Comparison of ENCODE assay signal across 21 mouse cellular contexts in genomic region chr12:36030660-36031363, GRCm38 (mm10). TPM values are rescaled to one million over a fixed set of nuclear protein-coding genes. Genes with fewer than 3 reads are reported as not detected.
DNase-seq lines count a peak whose midpoint lies in the region; ATAC-seq and TF ChIP-seq lines count a peak whose summit lies in the region.
"Had no signal": no experiment of that assay in that cellular context is flagged by ENCODE, and none has a peak within 500 bp of the region (broad histone marks: within the 10 kb centered on the region; RNA-seq: fewer than 3 reads in every experiment).

No protein-coding gene starts in this region.

- no peak for TF ChIP-seq CTCF in intestine, postnatal 0 days (IDR thresholded peaks at IDR 0.05; ENCODE audit: low read depth)

- intact Hi-C loops in heart, postnatal 25 days (cut with DNase I) = loop anchor here (10.0 kb wide), 2 partner anchors 496 to 1074 kb away; partner anchors contain the start of genes Ahr and Meox2

- no peak overlapping the region for H3K4me3 ChIP-seq in midbrain, embryonic 11.5 days (ENCODE audit: low read depth, low read length)
- H3K4me3 ChIP-seq in midbrain, embryonic 10.5 days = no peak overlapping the region
- H3K4me3 ChIP-seq in lung, embryonic 15.5 days = no peak overlapping the region
- H3K4me3 ChIP-seq in intestine, postnatal 0 days (ENCODE audit: low read depth, low read length) = no peak overlapping the region
- H3K4me3 ChIP-seq: hindbrain, embryonic 15.5 days had no signal

- no peaks in the 10 kb centered on the region for H3K4me1 ChIP-seq in midbrain, embryonic 11.5 days (ENCODE audit: control insufficient read depth, insufficient read depth, low read length)
- no peaks in the 10 kb centered on the region for H3K4me1 ChIP-seq in midbrain, embryonic 10.5 days
- H3K4me1 ChIP-seq in lung, embryonic 15.5 days = peaks cover 20% of the 10 kb centered on the region
- 0 out of 2 replicates have a peak, but pooled peaks cover 3% of the 10 kb centered on the region for H3K4me1 ChIP-seq in intestine, postnatal 0 days (replicated peaks; ENCODE audit: control insufficient read depth, insufficient read depth, low read length)

- H3K27ac ChIP-seq in midbrain, embryonic 11.5 days (ENCODE audit: low read depth, low read length) = no peak overlapping the region
- no peak overlapping the region for H3K27ac ChIP-seq in midbrain, embryonic 10.5 days (replicated peaks)
- peak overlapping the region; percentile 73 for H3K27ac ChIP-seq in lung, embryonic 15.5 days
- H3K27ac ChIP-seq in intestine, postnatal 0 days (ENCODE audit: low read depth, low read length) = no peak overlapping the region
- H3K27ac ChIP-seq: hindbrain, embryonic 15.5 days; macrophage had no signal

- H3K4me2 ChIP-seq in midbrain, embryonic 11.5 days = no peak overlapping the region
- peak overlapping the region; percentile 12; the same call in 1 of the 2 replicates for H3K4me2 ChIP-seq in lung, embryonic 15.5 days
- H3K4me2 ChIP-seq in intestine, postnatal 0 days (replicated peaks; ENCODE audit: low read depth) = no peak overlapping the region
- H3K4me2 ChIP-seq: hindbrain, embryonic 15.5 days had no signal

- DNase-seq in heart, adult 11 months = peak; percentile 89
- no peak for DNase-seq in heart, postnatal 25 days (ENCODE audit: low spot score)
- peak; percentile 39 for DNase-seq in midbrain, embryonic 11.5 days (ENCODE audit: low spot score, missing footprints)
- no peak for DNase-seq in midbrain, embryonic 10.5 days (ENCODE audit: low spot score)
- DNase-seq in cerebellum, postnatal 10 days = no peak
- DNase-seq: cerebellum, adult 11 months; gastrocnemius, postnatal 36 days; kidney, adult 11 months; kidney, postnatal 14 days; left cerebral cortex, postnatal 4 days; thymus, postnatal 4 days had no signal

- H3K9me3 ChIP-seq in midbrain, embryonic 11.5 days (ENCODE audit: control insufficient read depth, low read length) = no peaks in the 10 kb centered on the region
- peaks cover 4% of the 10 kb centered on the region; the same call in 1 of the 2 replicates for H3K9me3 ChIP-seq in midbrain, embryonic 10.5 days (replicated peaks)
- no peaks in the 10 kb centered on the region for H3K9me3 ChIP-seq in lung, embryonic 15.5 days
- H3K9me3 ChIP-seq in intestine, postnatal 0 days (ENCODE audit: control insufficient read depth) = no peaks in the 10 kb centered on the region
- H3K9me3 ChIP-seq: hindbrain, embryonic 15.5 days had no signal

- 90% methylated on average over 12 of the region's 12 CpGs for WGBS in midbrain, embryonic 11.5 days
- WGBS in midbrain, embryonic 10.5 days = 91% methylated on average over 12 of the region's 12 CpGs
- WGBS in lung, embryonic 15.5 days = 69% methylated on average over 12 of the region's 12 CpGs
- 74% methylated on average over 12 of the region's 12 CpGs for WGBS in intestine, postnatal 0 days

- no peak for ATAC-seq in midbrain, embryonic 11.5 days (ENCODE audit: low FRiP score)
- ATAC-seq in lung, embryonic 15.5 days (ENCODE audit: borderline replicate concordance, extremely low read depth, low FRiP score, low TSS enrichment) = peak; percentile 73; the same call in 1 of the 2 replicates
- peak; percentile 59 for ATAC-seq in megakaryocyte-erythroid progenitor cell, adult 5-6 weeks (replicated peaks; ENCODE audit: low FRiP score, low TSS enrichment, poor library complexity, severe bottlenecking)
- ATAC-seq in intestine, postnatal 0 days = no peak

- H3K36me3 ChIP-seq in midbrain, embryonic 11.5 days (ENCODE audit: control insufficient read depth, insufficient read depth, low read length) = no peaks in the 10 kb centered on the region
- peaks cover 32% of the 10 kb centered on the region for H3K36me3 ChIP-seq in midbrain, embryonic 10.5 days
- H3K36me3 ChIP-seq in lung, embryonic 15.5 days = no peaks in the 10 kb centered on the region
- H3K36me3 ChIP-seq in intestine, postnatal 0 days (ENCODE audit: control insufficient read depth, insufficient read depth) = no peaks in the 10 kb centered on the region
- H3K36me3 ChIP-seq: hindbrain, embryonic 15.5 days had no signal

- no peaks in the 10 kb centered on the region for H3K27me3 ChIP-seq in midbrain, embryonic 11.5 days (ENCODE audit: control insufficient read depth, insufficient read depth, low read length)
- no peaks in the 10 kb centered on the region for H3K27me3 ChIP-seq in midbrain, embryonic 10.5 days (ENCODE audit: low read depth, poor library complexity, severe bottlenecking)
- H3K27me3 ChIP-seq in lung, embryonic 15.5 days = no peaks in the 10 kb centered on the region
- H3K27me3 ChIP-seq in intestine, postnatal 0 days (replicated peaks; ENCODE audit: control insufficient read depth, insufficient read depth, low read length) = no peaks in the 10 kb centered on the region
- H3K27me3 ChIP-seq: CH12.LX; hindbrain, embryonic 15.5 days had no signal

- no peak overlapping the region for H3K9ac ChIP-seq in midbrain, embryonic 11.5 days (ENCODE audit: low read length)
- H3K9ac ChIP-seq in lung, embryonic 15.5 days = no peak overlapping the region
- no peak overlapping the region for H3K9ac ChIP-seq in intestine, postnatal 0 days (ENCODE audit: low read depth, low read length)
- H3K9ac ChIP-seq: hindbrain, embryonic 15.5 days had no signal

RNA-seq across cellular contexts. Expression of gene Tspan13, which starts 11.5 kb away (rescaled TPM):
- 10 to 100 TPM; 44.2 to 57.7 TPM for total RNA-seq in heart, postnatal 25 days (2021)
- polyA plus RNA-seq in midbrain, embryonic 11.5 days (2014; fragmentation: Nextera tagmentation; extraction: Ambion mirVana) = 182 and 213 TPM in 2 replicates
- 198 and 207 TPM in 2 replicates for polyA plus RNA-seq in midbrain, embryonic 10.5 days (2016; fragmentation: Nextera tagmentation; extraction: Ambion mirVana)
- 122 and 131 TPM in 2 replicates for polyA plus RNA-seq in lung, embryonic 15.5 days (2015; fragmentation: Nextera tagmentation; extraction: Ambion mirVana)
- total RNA-seq in megakaryocyte-erythroid progenitor cell, adult 5-6 weeks (2014; fragmentation: Nextera tagmentation) = 126 and 142 TPM in 2 replicates
- 108 and 141 TPM in 2 replicates for total RNA-seq in megakaryocyte-erythroid progenitor cell, adult 5-6 weeks (2017)
- 499 and 565 TPM in 2 replicates for polyA plus RNA-seq in intestine, postnatal 0 days (2015; fragmentation: Nextera tagmentation; extraction: Ambion mirVana)

RNA-seq across cellular contexts. Expression of gene Agr2, which starts 38.1 kb away (rescaled TPM):
- not detected for total RNA-seq in heart, postnatal 25 days (2021)
- not detected in 2 replicates for polyA plus RNA-seq in midbrain, embryonic 11.5 days (2014; fragmentation: Nextera tagmentation; extraction: Ambion mirVana)
- polyA plus RNA-seq in midbrain, embryonic 10.5 days (2016; fragmentation: Nextera tagmentation; extraction: Ambion mirVana) = 0.40 TPM in 1 of 2 replicates, not detected in the other
- polyA plus RNA-seq in lung, embryonic 15.5 days (2015; fragmentation: Nextera tagmentation; extraction: Ambion mirVana) = 2.6 and 3.2 TPM in 2 replicates
- total RNA-seq in megakaryocyte-erythroid progenitor cell, adult 5-6 weeks (2014; fragmentation: Nextera tagmentation) = not detected in 2 replicates
- total RNA-seq in megakaryocyte-erythroid progenitor cell, adult 5-6 weeks (2017) = not detected in 2 replicates
- polyA plus RNA-seq in intestine, postnatal 0 days (2015; fragmentation: Nextera tagmentation; extraction: Ambion mirVana) = 438 and 502 TPM in 2 replicates
- total RNA-seq: adrenal gland, postnatal 4 days; CH12.LX; gastrocnemius, postnatal 36 days; layer of hippocampus, postnatal 14 days; left cerebral cortex, postnatal 4 days had no signal
- polyA plus RNA-seq: forebrain, embryonic 11.5 days; macrophage; spleen, adult 2 months had no signal

Comparison
In these comparisons a context has a peak if more than half of its experiments do, and no peak if none do; other contexts are left out.
1. DNase-seq: peak in heart, adult 11 months (single experiment) and midbrain, embryonic 11.5 days (single experiment); none in heart, postnatal 25 days (single experiment), midbrain, embryonic 10.5 days (single experiment) and cerebellum, postnatal 10 days (0 of 2).
2. ATAC-seq: peak in lung, embryonic 15.5 days (single experiment) and megakaryocyte-erythroid progenitor cell, adult 5-6 weeks (single experiment); none in midbrain, embryonic 11.5 days (single experiment) and intestine, postnatal 0 days (single experiment).
3. RNA of gene Agr2, which starts 38.1 kb away (polyA plus RNA-seq): 438 to 502 TPM in intestine, postnatal 0 days; 2.6 to 3.2 TPM in lung, embryonic 15.5 days, not detected in midbrain, embryonic 11.5 days and 0.40 TPM in midbrain, embryonic 10.5 days; every median in the first group is over 100 times any median in the second.